Mouse (Mus musculus): ENCODE results near the gene Tulp4.

GRCm38 (mm10) chr17:6073405-6073804, 32.8 kb upstream of the Tulp4 start:
- TF ChIP-seq CTCF (IDR thresholded peaks at IDR 0.05; ENCODE audit: low read depth) (no peak), EP300 (IDR thresholded peaks at IDR 0.05; ENCODE audit: low read depth) (no peak)
